Mouse (Mus musculus) forebrain, embryonic 14.5 days (tissue): ENCODE data around the gene Plac9b. TPM values are rescaled to one million over a fixed set of nuclear protein-coding genes. Genes with fewer than 3 reads are reported as not detected.
"Not testable (repeated sequence)": the region's sequence is repeated elsewhere in the genome, so short reads cannot be mapped to it uniquely, and the experiment has no call there.

Experiments used
- ATAC-seq: fragments of 200-750 bp; cut with Nextera tagmentation; 2 replicates; pipeline ENCODE4 v1.8.0; 2017; ENCODE audit warnings: mild to moderate bottlenecking, moderate library complexity
- DNase-seq: peaks from one replicate; pipeline ENCODE4 v3.0.0-alpha.2; 2015; ENCODE audit warnings: low spot score
- H3K27ac ChIP-seq: fragments of 300-500 bp; sonication (generic); 2 replicates; pipeline ENCODE4 v1.5.1; 2014; ENCODE audit warnings: low read depth, mild to moderate bottlenecking, control low read depth, low read length, moderate library complexity
- H3K27me3 ChIP-seq: fragments of 300-500 bp; sonication (generic); replicated peaks from 2 replicates; pipeline ENCODE4 v1.6.1; 2014; ENCODE audit warnings: low read length, control low read depth, mixed read lengths; ENCODE audit not compliant: control insufficient read depth, insufficient read depth
- H3K36me3 ChIP-seq: fragments of 300-500 bp; sonication (generic); 2 replicates; pipeline ENCODE4 v1.6.1; 2014; ENCODE audit warnings: low read length, control low read depth; ENCODE audit not compliant: control insufficient read depth, insufficient read depth
- H3K4me1 ChIP-seq: fragments of 300-500 bp; sonication (generic); 2 replicates; pipeline ENCODE4 v1.6.1; 2014; ENCODE audit warnings: antibody characterized with exemption, low read length, control low read depth; ENCODE audit not compliant: control insufficient read depth, insufficient read depth
- H3K4me2 ChIP-seq: fragments of 300-500 bp; sonication (generic); 2 replicates; pipeline ENCODE4 v1.6.1; 2014; ENCODE audit warnings: mild to moderate bottlenecking, control low read depth, low read length
- H3K4me3 ChIP-seq: fragments of 300-500 bp; sonication (generic); 2 replicates; pipeline ENCODE4 v1.5.1; 2014; ENCODE audit warnings: low read depth, low read length, control low read depth
- H3K9ac ChIP-seq: fragments of 300-500 bp; sonication (generic); 2 replicates; pipeline ENCODE4 v1.6.1; 2014; ENCODE audit warnings: mild to moderate bottlenecking, low read length, control low read depth, moderate library complexity
- H3K9me3 ChIP-seq: fragments of 300-500 bp; sonication (generic); replicated peaks from 2 replicates; pipeline ENCODE4 v1.6.1; 2016; ENCODE audit warnings: low read length, control low read depth, mixed read lengths; ENCODE audit not compliant: control insufficient read depth
- WGBS: fragments of 180-500 bp; shearing (Covaris S2); extraction: QIAGEN DNeasy Blood & Tissue Kit; methylation state at CpG from one replicate; pipeline ENCODE4 v1.1.7; 2014; 5-methylcytosine and 5-hydroxymethylcytosine counted together
- polyA plus RNA-seq: library from polyadenylated mRNA; unstranded; fragments of >200 nt; fragmentation: Nextera tagmentation; extraction: Ambion mirVana; gene quantifications from 2 replicates; pipeline ENCODE4 v1.2.1, GENCODE M21; 2014

Gene Plac9b
- polyA plus RNA-seq, 1 experiment from 2014 or later = 7.4 TPM

DNA sequence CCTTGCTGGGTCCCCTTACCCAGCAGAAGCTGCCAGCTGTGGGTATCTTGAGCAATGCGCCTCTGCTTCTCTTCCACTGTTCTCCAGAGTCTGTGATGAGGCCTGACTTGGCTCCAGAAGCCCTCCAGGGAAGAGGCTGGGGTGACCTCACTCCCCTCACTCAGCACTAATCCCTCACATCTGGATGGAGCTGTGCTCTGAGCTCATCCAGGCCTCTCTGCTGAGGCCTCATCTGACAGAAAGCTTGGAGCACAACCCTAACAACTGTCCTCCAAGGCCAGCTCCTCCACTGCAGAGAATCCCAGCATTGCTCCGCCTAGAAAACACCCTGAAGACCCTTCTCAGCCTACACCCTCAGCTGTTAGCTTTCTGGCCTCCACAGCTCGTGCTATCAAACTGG, 8.3 kb downstream of the Plac9b start:
- not testable (repeated sequence) for H3K27me3 ChIP-seq, DNase-seq, H3K9me3 ChIP-seq, ATAC-seq, H3K9ac ChIP-seq, H3K4me3 ChIP-seq, H3K4me2 ChIP-seq, H3K4me1 ChIP-seq, H3K27ac ChIP-seq, H3K36me3 ChIP-seq
- WGBS = no CpG with 5 or more reads among the region's 3 CpGs

- not testable (repeated sequence) for DNase-seq, H3K4me2 ChIP-seq, H3K36me3 ChIP-seq, H3K4me3 ChIP-seq, H3K4me1 ChIP-seq, H3K27ac ChIP-seq, H3K9ac ChIP-seq, H3K9me3 ChIP-seq, H3K27me3 ChIP-seq, ATAC-seq
- WGBS = no CpG with 5 or more reads among the region's 12 CpGs
Measured at GRCm38 (mm10) chr14:26165266-26165665, 17.0 kb downstream of the Plac9b start.

GRCm38 (mm10) chr14:26162423-26162822, 19.9 kb downstream of the Plac9b start:
- no CpG with 5 or more reads among the region's 5 CpGs for WGBS
- H3K27ac ChIP-seq, H3K4me1 ChIP-seq, H3K9ac ChIP-seq, ATAC-seq, H3K36me3 ChIP-seq, H3K4me3 ChIP-seq, H3K9me3 ChIP-seq, H3K4me2 ChIP-seq, H3K27me3 ChIP-seq, DNase-seq: not testable (repeated sequence)

DNA sequence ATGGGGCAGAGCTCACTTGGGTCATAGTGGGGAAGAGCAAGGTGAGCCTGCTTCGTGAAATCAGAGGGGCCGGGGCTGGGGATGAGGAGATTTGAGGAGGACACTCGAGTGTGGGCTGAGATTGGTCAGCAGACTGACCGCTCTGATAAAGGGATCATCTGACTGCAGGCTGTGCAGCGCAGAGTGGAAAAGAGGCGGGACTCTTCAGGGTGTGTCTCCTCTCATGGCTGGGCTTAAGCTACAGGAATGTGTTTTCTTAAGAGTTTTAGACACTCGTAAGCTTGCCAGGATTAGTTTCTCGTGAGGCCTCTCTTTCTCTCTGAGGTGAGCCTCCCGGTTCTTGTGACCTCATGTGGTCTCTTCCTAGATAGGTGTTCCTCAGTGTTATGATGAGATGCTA, 21.1 kb downstream of the Plac9b start:
- not testable (repeated sequence) for DNase-seq, H3K4me2 ChIP-seq, H3K36me3 ChIP-seq, H3K4me1 ChIP-seq, H3K27me3 ChIP-seq, H3K27ac ChIP-seq, ATAC-seq, H3K9me3 ChIP-seq, H3K4me3 ChIP-seq, H3K9ac ChIP-seq
- WGBS = no CpG with 5 or more reads among the region's 9 CpGs

GRCm38 (mm10) chr14:26156032-26156431, 26.2 kb downstream of the Plac9b start:
- H3K9ac ChIP-seq, H3K4me3 ChIP-seq, H3K27ac ChIP-seq, H3K4me1 ChIP-seq, DNase-seq, ATAC-seq, H3K36me3 ChIP-seq, H3K27me3 ChIP-seq, H3K9me3 ChIP-seq, H3K4me2 ChIP-seq: not testable (repeated sequence)
- no CpG with 5 or more reads among the region's 7 CpGs for WGBS

GRCm38 (mm10) chr14:26147095-26147494, 35.2 kb downstream of the Plac9b start:
- not testable (repeated sequence) for ATAC-seq, H3K9ac ChIP-seq, H3K27me3 ChIP-seq, H3K9me3 ChIP-seq, DNase-seq, H3K4me3 ChIP-seq, H3K4me2 ChIP-seq, H3K4me1 ChIP-seq, H3K36me3 ChIP-seq, H3K27ac ChIP-seq
- no CpG with 5 or more reads among the region's 2 CpGs for WGBS

DNA sequence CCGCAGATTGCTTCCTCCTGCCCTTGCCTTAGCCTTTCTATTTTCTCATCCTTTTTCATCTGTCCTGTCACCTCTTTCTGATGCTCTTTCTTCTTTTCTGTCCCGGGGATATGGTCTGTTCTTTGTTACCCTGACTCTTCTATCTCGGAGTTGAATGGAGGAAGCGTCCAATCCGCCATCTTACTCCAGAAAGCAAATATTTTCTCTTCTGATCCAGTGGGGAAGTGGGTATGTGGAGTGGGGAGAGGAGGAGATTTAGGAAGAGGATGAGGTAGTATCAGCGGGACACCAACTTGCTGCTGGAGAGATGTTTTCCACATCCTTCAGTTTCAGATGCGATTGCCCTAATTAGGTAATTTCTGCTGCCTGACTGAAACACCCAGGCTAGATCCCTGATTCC, 63.2 kb downstream of the Plac9b start:
- H3K36me3 ChIP-seq, H3K4me3 ChIP-seq, H3K9ac ChIP-seq, H3K27me3 ChIP-seq, H3K4me1 ChIP-seq, DNase-seq, H3K4me2 ChIP-seq, H3K9me3 ChIP-seq, H3K27ac ChIP-seq: not testable (repeated sequence)
- ATAC-seq = peak; percentile 51
- WGBS = no CpG with 5 or more reads among the region's 7 CpGs

GRCm38 (mm10) chr14:26118550-26119000, 63.7 kb downstream of the Plac9b start:
- H3K27me3 ChIP-seq, DNase-seq, H3K36me3 ChIP-seq, H3K9me3 ChIP-seq, H3K27ac ChIP-seq, H3K4me2 ChIP-seq, H3K4me1 ChIP-seq, H3K4me3 ChIP-seq, H3K9ac ChIP-seq: not testable (repeated sequence)
- no CpG with 5 or more reads among the region's 18 CpGs for WGBS
- ATAC-seq = peak; percentile 92

GRCm38 (mm10) chr14:26118150-26118549, 64.1 kb downstream of the Plac9b start, which contains the start of gene Duxbl2:
Gene Duxbl2 (plus strand): TSS chr14:26118349.
- not testable (repeated sequence) for ATAC-seq, H3K4me1 ChIP-seq, H3K36me3 ChIP-seq, H3K27ac ChIP-seq, H3K4me2 ChIP-seq, H3K27me3 ChIP-seq, DNase-seq, H3K9me3 ChIP-seq, H3K4me3 ChIP-seq, H3K9ac ChIP-seq
- no CpG with 5 or more reads among the region's 7 CpGs for WGBS
